8 mouse cellular contexts compared by ENCODE assay signal in genomic region chr9:78447606-78447972, GRCm38 (mm10). TPM values are rescaled to one million over a fixed set of nuclear protein-coding genes. Genes with fewer than 3 reads are reported as not detected.
DNase-seq lines count a peak whose midpoint lies in the region; ATAC-seq and TF ChIP-seq lines count a peak whose summit lies in the region.

No protein-coding gene starts in this region.

- no peak for TF ChIP-seq POLR2A in bone marrow macrophage, adult 2 months (IDR thresholded peaks at IDR 0.05; ENCODE audit: borderline replicate concordance, low read depth, low read length)

- no peaks in the 10 kb centered on the region for H3K9me3 ChIP-seq in heart, embryonic 16.5 days (replicated peaks; ENCODE audit: control insufficient read depth, low read length)
- no peaks in the 10 kb centered on the region for H3K9me3 ChIP-seq in hindbrain, embryonic 15.5 days
- no peaks in the 10 kb centered on the region for H3K9me3 ChIP-seq in midbrain, embryonic 14.5 days (ENCODE audit: control insufficient read depth, low read length)

- no peak for DNase-seq in heart, adult 18-20 months
- DNase-seq in midbrain, embryonic 14.5 days, result no peak
- no peak for DNase-seq in urinary bladder, postnatal 36 days (ENCODE audit: low spot score in 2 of 2)
- DNase-seq in adrenal gland, postnatal 25 days, result no peak
- DNase-seq in kidney, postnatal 25 days, result no peak

- TF ChIP-seq CTCF in bone marrow macrophage, adult 2 months (IDR thresholded peaks at IDR 0.05; ENCODE audit: low read depth, low read length), result no peak

- no peak overlapping the region for H3K27ac ChIP-seq in heart, embryonic 16.5 days (ENCODE audit: low read length)
- no peak overlapping the region for H3K27ac ChIP-seq in bone marrow macrophage, adult 2 months (ENCODE audit: insufficient read depth, low read depth, low read length)
- peak overlapping the region; percentile 92; the same call in 1 of the 2 replicates for H3K27ac ChIP-seq in hindbrain, embryonic 15.5 days (replicated peaks)
- H3K27ac ChIP-seq in midbrain, embryonic 14.5 days (replicated peaks; ENCODE audit: low read depth, low read length), result no peak overlapping the region

- H3K9ac ChIP-seq in heart, embryonic 16.5 days (ENCODE audit: low read length), result peak overlapping the region; percentile 95
- H3K9ac ChIP-seq in hindbrain, embryonic 15.5 days, result peak overlapping the region; percentile 83
- H3K9ac ChIP-seq in midbrain, embryonic 14.5 days (replicated peaks; ENCODE audit: low read length), result peak overlapping the region; percentile 32; the same call in 1 of the 2 replicates

- H3K27me3 ChIP-seq in heart, embryonic 16.5 days (ENCODE audit: control insufficient read depth, insufficient read depth, low read length), result peaks cover 21% of the 10 kb centered on the region
- peaks cover 34% of the 10 kb centered on the region for H3K27me3 ChIP-seq in hindbrain, embryonic 15.5 days
- H3K27me3 ChIP-seq in midbrain, embryonic 14.5 days (ENCODE audit: control insufficient read depth, insufficient read depth, low read length), result peaks cover 32% of the 10 kb centered on the region

- peaks cover 10% of the 10 kb centered on the region for H3K4me1 ChIP-seq in heart, embryonic 16.5 days (ENCODE audit: control insufficient read depth, insufficient read depth, low read length)
- peaks cover 27% of the 10 kb centered on the region for H3K4me1 ChIP-seq in bone marrow macrophage, adult 2 months (ENCODE audit: control insufficient read depth, insufficient read depth, low read length)
- peaks cover 15% of the 10 kb centered on the region for H3K4me1 ChIP-seq in hindbrain, embryonic 15.5 days (replicated peaks)
- peaks cover 12% of the 10 kb centered on the region for H3K4me1 ChIP-seq in midbrain, embryonic 14.5 days (ENCODE audit: control insufficient read depth, insufficient read depth, low read length)

- H3K4me2 ChIP-seq in heart, embryonic 16.5 days (ENCODE audit: low read depth, low read length), result peak overlapping the region; percentile 87
- peak overlapping the region; percentile 57 for H3K4me2 ChIP-seq in hindbrain, embryonic 15.5 days
- peak overlapping the region; percentile 59 for H3K4me2 ChIP-seq in midbrain, embryonic 14.5 days (ENCODE audit: low read length)

- peaks cover 8% of the 10 kb centered on the region; the same call in 1 of the 2 replicates for H3K36me3 ChIP-seq in heart, embryonic 16.5 days (ENCODE audit: control insufficient read depth, insufficient read depth)
- H3K36me3 ChIP-seq in hindbrain, embryonic 15.5 days, result peaks cover 6% of the 10 kb centered on the region
- peaks cover 20% of the 10 kb centered on the region for H3K36me3 ChIP-seq in midbrain, embryonic 14.5 days (ENCODE audit: control insufficient read depth, insufficient read depth, low read length)

- peak overlapping the region; percentile 99 for H3K4me3 ChIP-seq in heart, embryonic 16.5 days (ENCODE audit: low read length)
- H3K4me3 ChIP-seq in bone marrow macrophage, adult 2 months (ENCODE audit: insufficient read depth, low read length), result peak overlapping the region; percentile 96
- H3K4me3 ChIP-seq in hindbrain, embryonic 15.5 days, result peak overlapping the region; percentile 82
- H3K4me3 ChIP-seq in midbrain, embryonic 14.5 days (replicated peaks; ENCODE audit: low read depth, low read length), result peak overlapping the region; percentile 94

- ATAC-seq in heart, embryonic 16.5 days (replicated peaks; ENCODE audit: extremely low read depth, insufficient read depth, low FRiP score), result 0 out of 2 replicates have a peak, but pooled peaks have one; percentile 4
- peak; percentile 20; the same call in 1 of the 2 replicates for ATAC-seq in hindbrain, embryonic 15.5 days (ENCODE audit: low FRiP score, low read depth)
- peak; percentile 9; the same call in 1 of the 2 replicates for ATAC-seq in midbrain, embryonic 14.5 days (ENCODE audit: low FRiP score, low TSS enrichment)

- WGBS in heart, embryonic 16.5 days, result 28% methylated on average over 9 of the region's 9 CpGs
- 27% methylated on average over 9 of the region's 9 CpGs for WGBS in hindbrain, embryonic 15.5 days
- WGBS in midbrain, embryonic 14.5 days, result 29% methylated on average over 9 of the region's 9 CpGs

RNA-seq across cellular contexts. Expression of gene Mto1, which starts 0.4 kb away (rescaled TPM):
- polyA plus RNA-seq in heart, embryonic 16.5 days (2015; fragmentation: Nextera tagmentation; extraction: Ambion mirVana), result 30.1 and 32.8 TPM in 2 replicates
- total RNA-seq in heart, adult 18-20 months (2021), result 10 to 100 TPM; 21.9 to 25.0 TPM
- polyA plus RNA-seq in bone marrow macrophage, adult 2 months (2012; ENCODE audit: insufficient read depth, insufficient read length, missing spikeins), result 15.3 and 20.6 TPM in 2 replicates
- 28.6 and 30.5 TPM in 2 replicates for polyA plus RNA-seq in hindbrain, embryonic 15.5 days (2015; fragmentation: Nextera tagmentation; extraction: Ambion mirVana)
- 22.3 and 27.4 TPM in 2 replicates for polyA plus RNA-seq in midbrain, embryonic 14.5 days (2014; fragmentation: Nextera tagmentation; extraction: Ambion mirVana)
- total RNA-seq in adrenal gland, postnatal 25 days (2021), result 25.5 and 35.8 TPM in 2 replicates

RNA-seq across cellular contexts. Expression of gene Gm17324, which starts 1.0 kb away (rescaled TPM):
- polyA plus RNA-seq in heart, embryonic 16.5 days (2015; fragmentation: Nextera tagmentation; extraction: Ambion mirVana), result 0.49 and 0.50 TPM in 2 replicates
- total RNA-seq in heart, adult 18-20 months (2021), result not detected
- not detected in 2 replicates for polyA plus RNA-seq in bone marrow macrophage, adult 2 months (2012; ENCODE audit: insufficient read depth, insufficient read length, missing spikeins)
- 1.9 and 2.9 TPM in 2 replicates for polyA plus RNA-seq in hindbrain, embryonic 15.5 days (2015; fragmentation: Nextera tagmentation; extraction: Ambion mirVana)
- polyA plus RNA-seq in midbrain, embryonic 14.5 days (2014; fragmentation: Nextera tagmentation; extraction: Ambion mirVana), result 0.92 and 1.4 TPM in 2 replicates
- total RNA-seq in adrenal gland, postnatal 25 days (2021), result not detected in 2 replicates

RNA-seq across cellular contexts. Expression of gene Cgas, which starts 4.6 kb away (rescaled TPM):
- 1.4 and 1.5 TPM in 2 replicates for polyA plus RNA-seq in heart, embryonic 16.5 days (2015; fragmentation: Nextera tagmentation; extraction: Ambion mirVana)
- total RNA-seq in heart, adult 18-20 months (2021), result under 1 TPM; 0.39 to 0.42 TPM
- 8.0 and 9.9 TPM in 2 replicates for polyA plus RNA-seq in bone marrow macrophage, adult 2 months (2012; ENCODE audit: insufficient read depth, insufficient read length, missing spikeins)
- 0.58 and 0.80 TPM in 2 replicates for polyA plus RNA-seq in hindbrain, embryonic 15.5 days (2015; fragmentation: Nextera tagmentation; extraction: Ambion mirVana)
- 0.28 and 0.58 TPM in 2 replicates for polyA plus RNA-seq in midbrain, embryonic 14.5 days (2014; fragmentation: Nextera tagmentation; extraction: Ambion mirVana)
- total RNA-seq in adrenal gland, postnatal 25 days (2021), result 1.1 and 1.6 TPM in 2 replicates

RNA-seq across cellular contexts. Expression of gene Eef1a1, which starts 41.4 kb away (rescaled TPM):
- 3,112 and 3,297 TPM in 2 replicates for polyA plus RNA-seq in heart, embryonic 16.5 days (2015; fragmentation: Nextera tagmentation; extraction: Ambion mirVana)
- total RNA-seq in heart, adult 18-20 months (2021), result 1,000 to 10,000 TPM in 1 of 2 experiments, 100 to 1,000 TPM in 1; 994 to 1,266 TPM
- 5,836 and 6,850 TPM in 2 replicates for polyA plus RNA-seq in bone marrow macrophage, adult 2 months (2012; ENCODE audit: insufficient read depth, insufficient read length, missing spikeins)
- polyA plus RNA-seq in hindbrain, embryonic 15.5 days (2015; fragmentation: Nextera tagmentation; extraction: Ambion mirVana), result 2,946 and 3,077 TPM in 2 replicates
- polyA plus RNA-seq in midbrain, embryonic 14.5 days (2014; fragmentation: Nextera tagmentation; extraction: Ambion mirVana), result 3,788 and 4,401 TPM in 2 replicates
- 6,460 and 8,956 TPM in 2 replicates for total RNA-seq in adrenal gland, postnatal 25 days (2021)

RNA-seq across cellular contexts. Expression of gene Ddx43, which starts 52.0 kb away (rescaled TPM):
- polyA plus RNA-seq in heart, embryonic 16.5 days (2015; fragmentation: Nextera tagmentation; extraction: Ambion mirVana), result 0.08 and 0.12 TPM in 2 replicates
- not detected for total RNA-seq in heart, adult 18-20 months (2021)
- polyA plus RNA-seq in bone marrow macrophage, adult 2 months (2012; ENCODE audit: insufficient read depth, insufficient read length, missing spikeins), result 0.25 TPM in 1 of 2 replicates, not detected in the other
- 0.34 and 0.47 TPM in 2 replicates for polyA plus RNA-seq in hindbrain, embryonic 15.5 days (2015; fragmentation: Nextera tagmentation; extraction: Ambion mirVana)
- polyA plus RNA-seq in midbrain, embryonic 14.5 days (2014; fragmentation: Nextera tagmentation; extraction: Ambion mirVana), result 0.35 and 0.53 TPM in 2 replicates
- not detected in 2 replicates for total RNA-seq in adrenal gland, postnatal 25 days (2021)

Comparison
In these comparisons a context has a peak if more than half of its experiments do, and no peak if none do; other contexts are left out.
1. H3K9ac ChIP-seq: peak in every context shown above with its lines; median percentile 95 in heart, embryonic 16.5 days; 83 in hindbrain, embryonic 15.5 days; 32 in midbrain, embryonic 14.5 days.